Mouse (Mus musculus) limb, embryonic 11.5 days (tissue): ENCODE results near the gene Ndufaf4. TPM values are rescaled to one million over a fixed set of nuclear protein-coding genes. Genes with fewer than 3 reads are reported as not detected.

ENCODE experiments used
- ATAC-seq: fragments of 200-750 bp; cut with Nextera tagmentation; 2 replicates; pipeline ENCODE4 v1.8.0; 2017; ENCODE audit warnings: low read depth; ENCODE audit not compliant: insufficient number of reproducible peaks, low FRiP score, low TSS enrichment
- DNase-seq: peaks from one replicate; pipeline ENCODE4 v3.0.0-alpha.2; 2015; ENCODE audit warnings: low spot score
- H3K27ac ChIP-seq: fragments of 300-500 bp; sonication (generic); replicated peaks from 2 replicates; pipeline ENCODE4 v1.5.1; 2014; ENCODE audit warnings: low read depth, mild to moderate bottlenecking, low read length
- H3K27me3 ChIP-seq: fragments of 300-500 bp; sonication (generic); 2 replicates; pipeline ENCODE4 v1.6.1; 2014; ENCODE audit warnings: mild to moderate bottlenecking, low read length, mixed read lengths; ENCODE audit not compliant: control insufficient read depth, insufficient read depth
- H3K36me3 ChIP-seq: fragments of 300-500 bp; sonication (generic); 2 replicates; pipeline ENCODE4 v1.6.1; 2014; ENCODE audit warnings: mild to moderate bottlenecking, low read length, moderate library complexity, mixed read lengths; ENCODE audit not compliant: control insufficient read depth, insufficient read depth
- H3K4me1 ChIP-seq: fragments of 300-500 bp; sonication (generic); 2 replicates; pipeline ENCODE4 v1.6.1; 2014; ENCODE audit warnings: low read length, mixed read lengths; ENCODE audit not compliant: control insufficient read depth, insufficient read depth
- H3K4me2 ChIP-seq: fragments of 300-500 bp; sonication (generic); 2 replicates; pipeline ENCODE4 v1.6.1; 2014; ENCODE audit warnings: low read depth, mild to moderate bottlenecking, moderate library complexity; ENCODE audit not compliant: severe bottlenecking
- H3K4me3 ChIP-seq: fragments of 300-500 bp; sonication (generic); 2 replicates; pipeline ENCODE4 v1.5.1; 2014; ENCODE audit warnings: low read depth, low read length
- H3K9ac ChIP-seq: fragments of 300-500 bp; sonication (generic); 2 replicates; pipeline ENCODE4 v1.6.1; 2014; ENCODE audit warnings: mild to moderate bottlenecking, low read length
- H3K9me3 ChIP-seq: fragments of 300-500 bp; sonication (generic); 2 replicates; pipeline ENCODE4 v1.6.1; 2016; ENCODE audit warnings: low read length; ENCODE audit not compliant: control insufficient read depth
- WGBS: fragments of 180-500 bp; shearing (Covaris S2); extraction: QIAGEN DNeasy Blood & Tissue Kit; methylation state at CpG from one replicate; pipeline ENCODE4 v1.1.7; 2014; 5-methylcytosine and 5-hydroxymethylcytosine counted together
- polyA plus RNA-seq: library from polyadenylated mRNA; unstranded; fragments of >200 nt; fragmentation: Nextera tagmentation; extraction: Ambion mirVana; gene quantifications from 2 replicates; pipeline ENCODE4 v1.2.1, GENCODE M21; 2014

Ndufaf4 gene
- polyA plus RNA-seq, 1 experiment from 2014 or later, result 57.2 TPM

DNA sequence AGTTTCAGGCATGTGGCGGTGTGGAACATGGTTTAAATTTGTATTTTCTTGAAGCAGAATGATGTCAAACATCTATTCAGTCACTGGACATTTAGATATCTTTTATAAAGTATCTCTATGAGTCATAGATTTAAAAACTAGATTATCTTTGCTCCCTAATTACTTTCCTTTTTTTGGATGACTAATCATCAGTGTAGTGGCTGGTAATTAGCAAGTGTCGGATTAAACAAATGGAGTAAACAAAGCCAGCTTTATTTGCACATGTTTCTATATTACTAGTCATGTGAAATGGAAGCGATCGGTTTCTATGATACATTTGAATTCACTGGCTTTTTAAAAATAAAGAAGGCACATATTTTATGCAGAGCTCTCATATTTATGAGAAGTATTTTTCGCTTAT lies 31.0 kb downstream of the Ndufaf4 start:
- Histone ChIP-seq H3K27me3 (no peaks in the 10 kb centered on the region), H3K4me1 (no peaks in the 10 kb centered on the region), H3K9ac (no peak overlapping the region), H3K4me2 (no peak overlapping the region), H3K27ac (no peak overlapping the region), H3K36me3 (no peaks in the 10 kb centered on the region), H3K9me3 (no peaks in the 10 kb centered on the region), H3K4me3 (no peak overlapping the region)
- WGBS, result 93% methylated on average over 5 of the region's 5 CpGs
- no peak for ATAC-seq
- no peak for DNase-seq

DNA sequence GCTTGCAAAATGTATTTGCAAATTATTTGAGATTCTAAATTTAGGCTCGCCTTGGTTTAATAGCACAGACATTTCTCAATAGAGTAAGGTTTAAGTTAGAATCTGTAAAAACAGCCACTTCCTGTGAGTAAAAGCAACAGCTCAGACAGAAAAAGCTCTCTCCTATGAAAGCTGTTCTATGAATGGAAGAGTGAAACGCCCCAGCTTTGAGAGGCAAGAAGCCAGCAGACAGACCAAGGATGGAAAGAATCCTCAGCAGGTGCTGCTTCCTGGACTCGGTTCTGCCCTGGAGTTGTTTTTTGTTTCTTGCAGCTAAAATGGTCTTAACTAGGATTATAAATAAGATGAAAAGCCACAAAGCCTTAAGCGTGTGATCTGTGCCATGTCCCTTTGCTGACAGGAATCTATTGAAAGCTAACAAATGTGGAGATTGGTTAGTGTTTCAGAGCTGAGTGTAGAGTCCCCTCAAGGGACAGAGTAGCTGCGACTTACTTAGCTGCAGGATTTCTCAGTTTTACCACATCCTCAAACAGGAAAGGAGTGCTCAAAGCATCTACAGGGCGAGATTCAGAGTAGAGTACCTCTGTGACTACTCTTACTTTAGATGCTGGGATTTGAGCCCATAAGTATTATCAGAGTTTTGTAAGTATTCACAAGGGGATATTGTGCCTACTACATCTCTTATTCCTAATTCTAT lies 45.0 kb downstream of the Ndufaf4 start:
- no peaks in the 10 kb centered on the region for H3K9me3 ChIP-seq
- no peak overlapping the region for H3K4me2 ChIP-seq
- no peak for DNase-seq
- no peak overlapping the region for H3K9ac ChIP-seq
- H3K4me1 ChIP-seq, result no peaks in the 10 kb centered on the region
- no peaks in the 10 kb centered on the region for H3K36me3 ChIP-seq
- H3K27ac ChIP-seq, result no peak overlapping the region
- no peak for ATAC-seq
- H3K27me3 ChIP-seq, result no peaks in the 10 kb centered on the region
- 69% methylated on average over 6 of the region's 6 CpGs for WGBS
- H3K4me3 ChIP-seq, result no peak overlapping the region

Other genes with a start within 250 kb of the Ndufaf4 start
- 4.0 and 4.9 TPM in 2 replicates for gene Klhl32, start 47.0 kb upstream of the Ndufaf4 start, polyA plus RNA-seq
- gene Gpr63, start 68.3 kb downstream of the Ndufaf4 start, polyA plus RNA-seq, result 2.9 and 3.2 TPM in 2 replicates